ENCODE assay signal across 11 mouse cellular contexts in the genomic region with DNA sequence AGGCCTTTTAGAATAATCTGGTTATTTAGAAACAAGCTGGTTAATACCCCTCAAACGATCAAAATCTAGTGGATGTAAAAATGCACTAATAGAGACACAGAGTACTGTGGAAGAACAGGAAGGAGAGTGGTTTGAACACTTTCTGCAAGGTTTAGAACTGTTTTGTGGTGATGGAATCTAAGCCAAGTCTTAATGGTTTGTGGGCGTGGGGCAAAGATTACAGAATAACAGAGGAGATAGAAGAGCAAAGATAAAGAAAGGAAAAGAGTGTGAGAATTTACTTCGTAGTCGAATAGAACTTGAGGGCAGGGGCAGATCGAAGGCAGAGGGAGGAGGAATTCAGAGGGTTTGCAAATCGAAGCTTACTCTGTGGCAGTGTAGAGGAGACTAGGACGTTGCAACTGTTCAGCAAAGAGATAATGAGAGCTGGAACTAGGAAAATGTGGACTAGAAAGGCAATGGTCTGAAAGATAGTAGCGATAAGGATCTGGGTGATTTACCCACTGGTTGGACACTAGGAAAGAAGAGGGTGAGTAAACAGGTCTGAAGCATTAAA. TPM values are rescaled to one million over a fixed set of nuclear protein-coding genes. Genes with fewer than 3 reads are reported as not detected.
DNase-seq lines count a peak whose midpoint lies in the region; ATAC-seq and TF ChIP-seq lines count a peak whose summit lies in the region.
"Had no signal": no experiment of that assay in that cellular context is flagged by ENCODE, and none has a peak within 500 bp of the region (broad histone marks: within the 10 kb centered on the region; RNA-seq: fewer than 3 reads in every experiment).

No protein-coding gene starts in this region.

- H3K27me3 ChIP-seq in testis, adult 2 months (ENCODE audit: control insufficient read depth, insufficient read depth, low read length): no peaks in the 10 kb centered on the region
- H3K27me3 ChIP-seq in liver, embryonic 12.5 days (replicated peaks): no peaks in the 10 kb centered on the region
- H3K27me3 ChIP-seq in midbrain, embryonic 13.5 days: no peaks in the 10 kb centered on the region

- 0 out of 2 replicates have a peak overlapping the region, but pooled peaks have one; percentile 94 for H3K27ac ChIP-seq in gastrocnemius, adult 2 months
- no peak overlapping the region for H3K27ac ChIP-seq in testis, adult 2 months (ENCODE audit: control insufficient read depth, insufficient read depth, low read depth, low read length)
- peak overlapping the region; percentile 54; the same call in 1 of the 2 replicates for H3K27ac ChIP-seq in liver, embryonic 12.5 days
- H3K27ac ChIP-seq in midbrain, embryonic 13.5 days: no peak overlapping the region

- H3K4me1 ChIP-seq in testis, adult 2 months (ENCODE audit: control insufficient read depth, insufficient read depth, low read length): no peaks in the 10 kb centered on the region; the same call in 1 of the 2 replicates
- H3K4me1 ChIP-seq in liver, embryonic 12.5 days: peaks cover 42% of the 10 kb centered on the region
- peaks cover 18% of the 10 kb centered on the region for H3K4me1 ChIP-seq in midbrain, embryonic 13.5 days (replicated peaks)

- peak overlapping the region; percentile 89 for H3K9ac ChIP-seq in liver, embryonic 12.5 days
- no peak overlapping the region for H3K9ac ChIP-seq in midbrain, embryonic 13.5 days (replicated peaks)

- 25% methylated on average over 8 of the region's 8 CpGs for WGBS in liver, embryonic 12.5 days (ENCODE audit: insufficient replicate concordance)
- WGBS in midbrain, embryonic 13.5 days: 87% methylated on average over 8 of the region's 8 CpGs

- ATAC-seq in liver, embryonic 12.5 days: no peak
- no peak for ATAC-seq in midbrain, embryonic 13.5 days

- H3K4me3 ChIP-seq in gastrocnemius, adult 2 months: no peak overlapping the region
- H3K4me3 ChIP-seq in testis, adult 2 months (ENCODE audit: control insufficient read depth, low read depth, low read length): peak overlapping the region; percentile 13; the same call in 1 of the 2 replicates
- peak overlapping the region; percentile 91 for H3K4me3 ChIP-seq in liver, embryonic 12.5 days
- H3K4me3 ChIP-seq in midbrain, embryonic 13.5 days (replicated peaks): no peak overlapping the region

- H3K36me3 ChIP-seq in testis, adult 2 months (ENCODE audit: control insufficient read depth, insufficient read depth, low read length): no peaks in the 10 kb centered on the region
- no peaks in the 10 kb centered on the region for H3K36me3 ChIP-seq in liver, embryonic 12.5 days
- no peaks in the 10 kb centered on the region for H3K36me3 ChIP-seq in midbrain, embryonic 13.5 days

- no peak for TF ChIP-seq POLR2A in testis, adult 2 months (IDR thresholded peaks at IDR 0.05; ENCODE audit: control insufficient read depth, low read depth, low read length)

- peak overlapping the region; percentile 94 for H3K4me2 ChIP-seq in liver, embryonic 12.5 days
- H3K4me2 ChIP-seq in midbrain, embryonic 13.5 days (replicated peaks): no peak overlapping the region

- DNase-seq in gastrocnemius, adult 2 months: no peak
- DNase-seq in gastrocnemius, postnatal 14 days: no peak
- no peak for DNase-seq in testis, postnatal 14 days (ENCODE audit: low spot score)
- no peak for DNase-seq in right cerebral cortex, postnatal 4 days
- DNase-seq in c-Kit-positive CD71-positive TER-119-positive erythroid progenitor cells, embryonic 14.5 days (ENCODE audit: low spot score): no peak
- DNase-seq: adrenal gland, postnatal 10 days; heart, adult 11 months; heart, postnatal 14 days had no signal

- intact Hi-C loops in gastrocnemius, adult 2 months (cut with DNase I): loop anchor here (5.0 kb wide), 1 partner anchor 326 kb away; a partner anchor contains a TSS
- intact Hi-C loops in gastrocnemius, postnatal 14 days (cut with DNase I; ENCODE audit: low total_unique reads): no loop called here

- no peaks in the 10 kb centered on the region for H3K9me3 ChIP-seq in liver, embryonic 12.5 days (replicated peaks)
- H3K9me3 ChIP-seq in midbrain, embryonic 13.5 days: no peaks in the 10 kb centered on the region

- no peak for TF ChIP-seq CTCF in gastrocnemius, adult 2 months (IDR thresholded peaks at IDR 0.05)
- TF ChIP-seq CTCF in testis, adult 2 months (IDR thresholded peaks at IDR 0.05; ENCODE audit: control insufficient read depth, insufficient read depth, insufficient replicate concordance, low read depth, low read length): no peak

RNA-seq across cellular contexts. Expression of a gene that starts 1.7 kb away (rescaled TPM):
- total RNA-seq in gastrocnemius, adult 2 months (2021): 10 to 100 TPM; 21.1 to 23.6 TPM
- total RNA-seq in gastrocnemius, postnatal 14 days (2021): 10 to 100 TPM; 21.8 to 26.2 TPM
- 3.0 and 3.6 TPM in 2 replicates for polyA plus RNA-seq in testis, adult 2 months (2012; rRNA removed)
- polyA plus RNA-seq in liver, embryonic 12.5 days (2016; fragmentation: Nextera tagmentation; extraction: Ambion mirVana): 11.9 and 12.5 TPM in 2 replicates
- polyA plus RNA-seq in midbrain, embryonic 13.5 days (2015; fragmentation: Nextera tagmentation; extraction: Ambion mirVana): 18.2 and 19.1 TPM in 2 replicates

Comparison
In these comparisons a context has a peak if more than half of its experiments do, and no peak if none do; other contexts are left out.
1. H3K27ac ChIP-seq: peak in gastrocnemius, adult 2 months (single experiment) and liver, embryonic 12.5 days (single experiment); none in testis, adult 2 months (single experiment) and midbrain, embryonic 13.5 days (single experiment).
2. H3K4me3 ChIP-seq: peak in testis, adult 2 months (single experiment) and liver, embryonic 12.5 days (single experiment); none in gastrocnemius, adult 2 months (single experiment) and midbrain, embryonic 13.5 days (single experiment).